Mouse (Mus musculus) spleen, adult 2 months (tissue): Measurements from ENCODE around the gene Tspo2. TPM values are rescaled to one million over a fixed set of nuclear protein-coding genes. Genes with fewer than 3 reads are reported as not detected.

ENCODE experiments used
- DNase-seq, 2 experiments: peaks; one replicate each; pipeline versions ENCODE4 v3.0.0 to v3.0.0-alpha.2; 2012 to 2021; ENCODE audit warnings: low spot score in 2 of 2, low read depth in 1 of 2
- H3K27ac ChIP-seq: fragments of 200-500 bp; 2 replicates; pipeline ENCODE4 v1.5.1; 2012; ENCODE audit warnings: low read length, inconsistent platforms; ENCODE audit not compliant: insufficient read depth
- H3K27me3 ChIP-seq: fragments of 200-500 bp; 2 replicates; pipeline ENCODE4 v1.6.1; 2012; ENCODE audit warnings: mild to moderate bottlenecking, moderate library complexity, low read length, inconsistent platforms; ENCODE audit not compliant: control insufficient read depth, insufficient read depth
- H3K36me3 ChIP-seq: fragments of 200-500 bp; 2 replicates; pipeline ENCODE4 v1.6.1; 2012; ENCODE audit warnings: mild to moderate bottlenecking, low read length, inconsistent platforms; ENCODE audit not compliant: control insufficient read depth, insufficient read depth
- H3K4me1 ChIP-seq: fragments of 200-500 bp; 2 replicates; pipeline ENCODE4 v1.6.1; 2011; ENCODE audit warnings: inconsistent platforms; ENCODE audit not compliant: control insufficient read depth, insufficient read depth, insufficient read length
- H3K4me3 ChIP-seq: fragments of 200-500 bp; 2 replicates; pipeline ENCODE4 v1.5.1; 2011; ENCODE audit warnings: mild to moderate bottlenecking, inconsistent platforms; ENCODE audit not compliant: insufficient read depth, insufficient read length; ENCODE audit errors: extremely low read depth
- CTCF ChIP-seq: fragments of 200-500 bp; IDR thresholded peaks from 2 replicates; pipeline ENCODE4 v1.5.1; 2011; ENCODE audit warnings: mild to moderate bottlenecking, inconsistent platforms; ENCODE audit not compliant: insufficient read depth, insufficient read length, insufficient replicate concordance; ENCODE audit errors: extremely low read depth
- POLR2A ChIP-seq: fragments of 200-500 bp; IDR thresholded peaks from 2 replicates; pipeline ENCODE4 v1.6.1; 2011; ENCODE audit warnings: low read depth, low read length, inconsistent platforms
- WGBS: fragments of 180-500 bp; shearing (Covaris S2); methylation state at CpG from one replicate; pipeline ENCODE4 v1.1.7; 2018; 5-methylcytosine and 5-hydroxymethylcytosine counted together
- polyA plus RNA-seq: library from polyadenylated mRNA; depleted of rRNA; stranded (reverse); fragments of >200 nt; gene quantifications from 2 replicates; pipeline ENCODE4 v1.2.3, GENCODE M21; 2012

The Tspo2 gene
- polyA plus RNA-seq, 1 experiment: 121 TPM

- Histone ChIP-seq H3K4me3 (no peak overlapping the region), H3K27me3 (no peaks in the 10 kb centered on the region), H3K27ac (no peak overlapping the region; the same call in 1 of the 2 replicates), H3K36me3 (no peaks in the 10 kb centered on the region), H3K4me1 (peaks cover 30% of the 10 kb centered on the region)
- WGBS: 30% methylated on average over 5 of the region's 5 CpGs
- no peak for DNase-seq
- TF ChIP-seq POLR2A (no peak), CTCF (no peak)
Measured at GRCm38 (mm10) chr17:48430394-48430793, 20.9 kb downstream of the Tspo2 start.

GRCm38 (mm10) chr17:48427852-48428530, 23.3 kb downstream of the Tspo2 start:
- peak overlapping the region; percentile 93 for H3K27ac ChIP-seq

GRCm38 (mm10) chr17:48426991-48427750, 24.2 kb downstream of the Tspo2 start:
- peak; percentile 36 to 38 for DNase-seq
- Histone ChIP-seq H3K4me1 (peaks cover 30% of the 10 kb centered on the region), H3K4me3 (no peak overlapping the region), H3K27ac (peak overlapping the region; percentile 93), H3K36me3 (no peaks in the 10 kb centered on the region), H3K27me3 (no peaks in the 10 kb centered on the region)
- TF ChIP-seq CTCF: no peak
- TF ChIP-seq POLR2A: no peak
- WGBS: 25% methylated on average over 13 of the region's 13 CpGs

More at GRCm38 (mm10) chr17:48427852-48428530, 23.3 kb downstream of the Tspo2 start:
- H3K4me3 ChIP-seq: no peak overlapping the region
- WGBS: 19% methylated on average over 11 of the region's 11 CpGs
- H3K27me3 ChIP-seq: no peaks in the 10 kb centered on the region
- TF ChIP-seq CTCF: no peak
- no peak for TF ChIP-seq POLR2A
- DNase-seq: peak; percentile 33 to 70
- H3K4me1 ChIP-seq: peaks cover 30% of the 10 kb centered on the region
- H3K36me3 ChIP-seq: no peaks in the 10 kb centered on the region

GRCm38 (mm10) chr17:48425823-48426612, 25.3 kb downstream of the Tspo2 start:
- peak overlapping the region; percentile 95 for H3K27ac ChIP-seq
- WGBS: 18% methylated on average over 9 of the region's 9 CpGs
- peak; percentile 29 to 61 for DNase-seq

GRCm38 (mm10) chr17:48424237-48424636, 27.1 kb downstream of the Tspo2 start:
- H3K4me1 ChIP-seq: peaks cover 26% of the 10 kb centered on the region
- H3K27ac ChIP-seq: no peak overlapping the region
- H3K27me3 ChIP-seq: no peaks in the 10 kb centered on the region
- no peaks in the 10 kb centered on the region for H3K36me3 ChIP-seq
- no peak for TF ChIP-seq CTCF
- TF ChIP-seq POLR2A: no peak
- DNase-seq: no peak
- WGBS: 92% methylated on average over 9 of the region's 9 CpGs
- no peak overlapping the region for H3K4me3 ChIP-seq

More at GRCm38 (mm10) chr17:48425823-48426612, 25.3 kb downstream of the Tspo2 start:
- Histone ChIP-seq H3K27me3 (no peaks in the 10 kb centered on the region), H3K4me3 (peak overlapping the region; percentile 5; the same call in 1 of the 2 replicates), H3K4me1 (peaks cover 30% of the 10 kb centered on the region), H3K36me3 (no peaks in the 10 kb centered on the region)
- TF ChIP-seq POLR2A (no peak; the same call in 1 of the 2 replicates), CTCF (no peak)

- TF ChIP-seq POLR2A (no peak), CTCF (no peak)
- no peak for DNase-seq
- Histone ChIP-seq H3K4me3 (no peak overlapping the region), H3K36me3 (peaks cover 15% of the 10 kb centered on the region), H3K27me3 (no peaks in the 10 kb centered on the region), H3K4me1 (peaks cover 10% of the 10 kb centered on the region; the same call in 1 of the 2 replicates), H3K27ac (no peak overlapping the region)
- WGBS: 43% methylated on average over 2 of the region's 2 CpGs
Measured at GRCm38 (mm10) chr17:48419571-48419970, 31.8 kb downstream of the Tspo2 start.
